Mouse (Mus musculus) left cerebral cortex, adult 18-20 months (tissue): ENCODE results near the gene Cyp2b19. TPM values are rescaled to one million over a fixed set of nuclear protein-coding genes. Genes with fewer than 3 reads are reported as not detected.
"Not testable (repeated sequence)": the region's sequence is repeated elsewhere in the genome, so short reads cannot be mapped to it uniquely, and the experiment has no call there.

Source experiments
- DNase-seq, 2 experiments: peaks; one replicate each; pipeline ENCODE4 v3.0.0; 2021 to 2022; ENCODE audit warnings: low spot score in 2 of 2, mixed read lengths in 1 of 2
- long read RNA-seq, 2 experiments: library from polyadenylated mRNA; stranded (forward); transcript quantifications; one replicate each; pipeline ENCODE4 v2.0.0; 2021
- total RNA-seq, 2 experiments: library from RNA; stranded (reverse); gene quantifications; 2 replicates each; pipeline ENCODE4 v1.2.3; 2021

The Cyp2b19 gene
- total RNA-seq: not detected
- long read RNA-seq, experiment 1: 0 reads
- long read RNA-seq, experiment 2: 0 reads

GRCm38 (mm10) chr7:26756842-26757241 lies at the start of gene Cyp2b19:
Cyp2b19 (plus strand) TSS chr7:26757142.
- DNase-seq: no peak

- no peak for DNase-seq
Measured at GRCm38 (mm10) chr7:26711061-26711460, 45.9 kb upstream of the Cyp2b19 start.

- no peak for DNase-seq
Measured at GRCm38 (mm10) chr7:26738940-26739339, 18.0 kb upstream of the Cyp2b19 start.

GRCm38 (mm10) chr7:26743948-26744347 lies 13.0 kb upstream of the Cyp2b19 start:
- DNase-seq: no peak

GRCm38 (mm10) chr7:26745486-26745885 lies 11.5 kb upstream of the Cyp2b19 start:
- no peak for DNase-seq

GRCm38 (mm10) chr7:26767084-26767483 lies 10.1 kb downstream of the Cyp2b19 start:
- peak in 1 of 2 experiments; percentile 4 for DNase-seq

- DNase-seq: no peak
Measured at GRCm38 (mm10) chr7:26769881-26770470, 13.0 kb downstream of the Cyp2b19 start.

- DNase-seq: no peak
Measured at GRCm38 (mm10) chr7:26772866-26773586, 16.1 kb downstream of the Cyp2b19 start.

- DNase-seq: no peak
Measured at GRCm38 (mm10) chr7:26775866-26776265, 18.9 kb downstream of the Cyp2b19 start.

- no peak for DNase-seq
Measured at GRCm38 (mm10) chr7:26777806-26778205, 20.9 kb downstream of the Cyp2b19 start.

- peak; percentile 41 to 49 for DNase-seq
Measured at GRCm38 (mm10) chr7:26778474-26778873, 21.5 kb downstream of the Cyp2b19 start.

GRCm38 (mm10) chr7:26779799-26780416 lies 23.0 kb downstream of the Cyp2b19 start:
- DNase-seq: no peak

- DNase-seq: peak; percentile 6 to 33
Measured at GRCm38 (mm10) chr7:26780510-26780909, 23.6 kb downstream of the Cyp2b19 start.

GRCm38 (mm10) chr7:26780998-26781766 lies 24.2 kb downstream of the Cyp2b19 start:
- DNase-seq: no peak

GRCm38 (mm10) chr7:26781767-26782131 lies 24.8 kb downstream of the Cyp2b19 start:
- DNase-seq: no peak

- no peak for DNase-seq
Measured at GRCm38 (mm10) chr7:26783163-26783562, 26.2 kb downstream of the Cyp2b19 start.

- not testable (repeated sequence) for DNase-seq
Measured at GRCm38 (mm10) chr7:26786013-26786412, 29.1 kb downstream of the Cyp2b19 start.

- no peak for DNase-seq
Measured at GRCm38 (mm10) chr7:26789984-26790383, 33.0 kb downstream of the Cyp2b19 start.

GRCm38 (mm10) chr7:26800104-26800503 lies 43.2 kb downstream of the Cyp2b19 start:
- peak; percentile 8 to 18 for DNase-seq

- DNase-seq: no peak
Measured at GRCm38 (mm10) chr7:26800996-26801395, 44.1 kb downstream of the Cyp2b19 start.

GRCm38 (mm10) chr7:26808592-26808991 lies 51.6 kb downstream of the Cyp2b19 start, which contains the start of gene Cyp2g1:
Cyp2g1 (plus strand) TSS chr7:26808892.
- DNase-seq: no peak
